Mouse (Mus musculus): ENCODE measurements around the gene Ankrd33b. TPM values are rescaled to one million over a fixed set of nuclear protein-coding genes. Genes with fewer than 3 reads are reported as not detected.

The Ankrd33b gene
- total RNA-seq, 2 experiments from 2014 or later: 56.1 to 61.6 TPM

- intact Hi-C loops (cut with DNase I): no loop called here
- peak in 1 of 2 experiments; percentile 60 for DNase-seq (ENCODE audit: low spot score in 2 of 2)
These were observed 7.7 kb upstream of the Ankrd33b start for GRCm38 (mm10) chr15:31375212-31375611.

- intact Hi-C loops (cut with DNase I): no loop called here
These were observed 1.6 kb upstream of the Ankrd33b start for GRCm38 (mm10) chr15:31369125-31369612.

GRCm38 (mm10) chr15:31368556-31368955 is 1.0 kb upstream of the Ankrd33b start:
- intact Hi-C loops (cut with DNase I): no loop called here
- peak in 1 of 2 experiments; percentile 64 for DNase-seq (ENCODE audit: low spot score in 2 of 2)

More at GRCm38 (mm10) chr15:31369125-31369612, 1.6 kb upstream of the Ankrd33b start:
- no peak for DNase-seq (ENCODE audit: low spot score in 2 of 2)

GRCm38 (mm10) chr15:31366596-31367480 is 688 bp downstream of the Ankrd33b start:
- intact Hi-C loops (cut with DNase I): no loop called here

GRCm38 (mm10) chr15:31365720-31366591 is 1.6 kb downstream of the Ankrd33b start:
- intact Hi-C loops (cut with DNase I): loop anchor here (2.0 kb wide), 1 partner anchor 43 kb away; no protein-coding TSS in a partner anchor
- no peak for DNase-seq (ENCODE audit: low spot score in 2 of 2)

More at GRCm38 (mm10) chr15:31366596-31367480, 688 bp downstream of the Ankrd33b start:
- no peak for DNase-seq (ENCODE audit: low spot score in 2 of 2)

GRCm38 (mm10) chr15:31365041-31365719 is 2.3 kb downstream of the Ankrd33b start:
- intact Hi-C loops (cut with DNase I): loop anchor here (2.0 kb wide), 1 partner anchor 42 kb away; no protein-coding TSS in a partner anchor

GRCm38 (mm10) chr15:31364396-31364795 is 3.1 kb downstream of the Ankrd33b start:
- DNase-seq (ENCODE audit: low spot score in 2 of 2): no peak
- intact Hi-C loops (cut with DNase I): loop anchor here (2.0 kb wide), 1 partner anchor 42 kb away; no protein-coding TSS in a partner anchor

More at GRCm38 (mm10) chr15:31365041-31365719, 2.3 kb downstream of the Ankrd33b start:
- DNase-seq (ENCODE audit: low spot score in 2 of 2): no peak

GRCm38 (mm10) chr15:31363981-31364361 is 3.6 kb downstream of the Ankrd33b start:
- no peak for DNase-seq (ENCODE audit: low spot score in 2 of 2)

GRCm38 (mm10) chr15:31363241-31363980 is 4.1 kb downstream of the Ankrd33b start:
- DNase-seq (ENCODE audit: low spot score in 2 of 2): no peak
- intact Hi-C loops (cut with DNase I): no loop called here

More at GRCm38 (mm10) chr15:31363981-31364361, 3.6 kb downstream of the Ankrd33b start:
- intact Hi-C loops (cut with DNase I): loop anchor here (2.0 kb wide), 1 partner anchor 41 kb away; no protein-coding TSS in a partner anchor

- intact Hi-C loops (cut with DNase I): no loop called here
- DNase-seq (ENCODE audit: low spot score in 2 of 2): no peak
These were observed 6.2 kb downstream of the Ankrd33b start for GRCm38 (mm10) chr15:31361259-31361853.

GRCm38 (mm10) chr15:31360593-31360992 is 6.9 kb downstream of the Ankrd33b start:
- intact Hi-C loops (cut with DNase I): no loop called here
- no peak for DNase-seq (ENCODE audit: low spot score in 2 of 2)

- intact Hi-C loops (cut with DNase I): no loop called here
- no peak for DNase-seq (ENCODE audit: low spot score in 2 of 2)
These were observed 7.7 kb downstream of the Ankrd33b start for GRCm38 (mm10) chr15:31359805-31360204.

- no peak for DNase-seq (ENCODE audit: low spot score in 2 of 2)
- intact Hi-C loops (cut with DNase I): no loop called here
These were observed 14.8 kb downstream of the Ankrd33b start for GRCm38 (mm10) chr15:31352494-31353279.

- intact Hi-C loops (cut with DNase I): no loop called here
These were observed 17.6 kb downstream of the Ankrd33b start for GRCm38 (mm10) chr15:31349810-31350341.

GRCm38 (mm10) chr15:31349046-31349445 is 18.5 kb downstream of the Ankrd33b start:
- no peak for DNase-seq (ENCODE audit: low spot score in 2 of 2)
- intact Hi-C loops (cut with DNase I): no loop called here

More at GRCm38 (mm10) chr15:31349810-31350341, 17.6 kb downstream of the Ankrd33b start:
- no peak for DNase-seq (ENCODE audit: low spot score in 2 of 2)

- intact Hi-C loops (cut with DNase I): no loop called here
- no peak for DNase-seq (ENCODE audit: low spot score in 2 of 2)
These were observed 19.3 kb downstream of the Ankrd33b start for GRCm38 (mm10) chr15:31348241-31348640.

GRCm38 (mm10) chr15:31346508-31346907 is 21.0 kb downstream of the Ankrd33b start:
- intact Hi-C loops (cut with DNase I): no loop called here
- no peak for DNase-seq (ENCODE audit: low spot score in 2 of 2)
